Mouse (Mus musculus) heart, embryonic 15.5 days (tissue): ENCODE measurements around the gene Ubap2l. TPM values are rescaled to one million over a fixed set of nuclear protein-coding genes. Genes with fewer than 3 reads are reported as not detected.
A peak's percentile ranks its signal among the peaks of the same experiment; 100 is the strongest.

Experiments
- ATAC-seq: fragments of 200-750 bp; cut with Nextera tagmentation; replicated peaks from 2 replicates; pipeline ENCODE4 v1.8.0; 2017; ENCODE audit warnings: low read depth, moderate TSS enrichment; ENCODE audit not compliant: insufficient number of reproducible peaks, insufficient read depth, low FRiP score
- H3K27ac ChIP-seq: fragments of 300-500 bp; sonication (generic); 2 replicates; pipeline ENCODE4 v1.5.1; 2015; ENCODE audit warnings: mild to moderate bottlenecking, inconsistent platforms
- H3K27me3 ChIP-seq: fragments of 300-500 bp; sonication (generic); 2 replicates; pipeline ENCODE4 v1.6.1; 2015; ENCODE audit warnings: inconsistent platforms
- H3K36me3 ChIP-seq: fragments of 300-500 bp; sonication (generic); 2 replicates; pipeline ENCODE4 v1.6.1; 2015; ENCODE audit warnings: mild to moderate bottlenecking, inconsistent platforms
- H3K4me1 ChIP-seq: fragments of 300-500 bp; sonication (generic); replicated peaks from 2 replicates; pipeline ENCODE4 v1.6.1; 2015; ENCODE audit warnings: inconsistent platforms
- H3K4me2 ChIP-seq: fragments of 300-500 bp; sonication (generic); 2 replicates; pipeline ENCODE4 v1.6.1; 2015; ENCODE audit warnings: inconsistent platforms, mild to moderate bottlenecking, moderate library complexity
- H3K4me3 ChIP-seq: fragments of 300-500 bp; sonication (generic); 2 replicates; pipeline ENCODE4 v1.5.1; 2015; ENCODE audit warnings: mild to moderate bottlenecking, inconsistent platforms
- H3K9ac ChIP-seq: fragments of 300-500 bp; sonication (generic); 2 replicates; pipeline ENCODE4 v1.6.1; 2015; ENCODE audit warnings: mild to moderate bottlenecking, inconsistent platforms
- H3K9me3 ChIP-seq: fragments of 300-500 bp; sonication (generic); replicated peaks from 2 replicates; pipeline ENCODE4 v1.6.1; 2016; ENCODE audit warnings: inconsistent platforms
- WGBS: fragments of 180-500 bp; shearing (Covaris S2); methylation state at CpG from one replicate; pipeline ENCODE4 v1.1.7; 2015; ENCODE audit warnings: mixed read lengths; 5-methylcytosine and 5-hydroxymethylcytosine counted together
- polyA plus RNA-seq: library from polyadenylated mRNA; unstranded; fragments of >200 nt; fragmentation: Nextera tagmentation; extraction: Ambion mirVana; gene quantifications from 2 replicates; pipeline ENCODE4 v1.2.1, GENCODE M21; 2015

Gene Ubap2l
- polyA plus RNA-seq, 1 experiment from 2014 or later = 120 TPM

- no peaks in the 10 kb centered on the region for H3K9me3 ChIP-seq
- H3K36me3 ChIP-seq = peaks cover 55% of the 10 kb centered on the region
- H3K4me1 ChIP-seq = peaks cover 22% of the 10 kb centered on the region
- WGBS = 83% methylated on average over 4 of the region's 4 CpGs
- no peak overlapping the region for H3K4me2 ChIP-seq
- H3K9ac ChIP-seq = 0 out of 2 replicates have a peak overlapping the region, but pooled peaks have one; percentile 69
- ATAC-seq = no peak
- H3K4me3 ChIP-seq = no peak overlapping the region
- no peaks in the 10 kb centered on the region for H3K27me3 ChIP-seq
- H3K27ac ChIP-seq = peak overlapping the region; percentile 88; the same call in 1 of the 2 replicates
These were observed 52.6 kb downstream of the Ubap2l start for GRCm38 (mm10) chr3:89999830-90000229.

- H3K4me1 ChIP-seq = peaks cover 22% of the 10 kb centered on the region
- peaks cover 54% of the 10 kb centered on the region for H3K36me3 ChIP-seq
- peak overlapping the region; percentile 88 for H3K27ac ChIP-seq
- H3K4me2 ChIP-seq = peak overlapping the region; percentile 87
- WGBS = 22% methylated on average over 8 of the region's 8 CpGs
- H3K4me3 ChIP-seq = peak overlapping the region; percentile 82
- peak overlapping the region; percentile 69 for H3K9ac ChIP-seq
- ATAC-seq = 0 out of 2 replicates have a peak, but pooled peaks have one; percentile 21
- H3K9me3 ChIP-seq = no peaks in the 10 kb centered on the region
- no peaks in the 10 kb centered on the region for H3K27me3 ChIP-seq
These were observed 53.3 kb downstream of the Ubap2l start for GRCm38 (mm10) chr3:89999090-89999489.

- Histone ChIP-seq H3K4me2 (peak within 1 kb of the TSS; percentile 87), H3K27ac (peak within 1 kb of the TSS; percentile 88), H3K4me1 (peaks cover 22% of the 10 kb centered on the region), H3K36me3 (peaks cover 51% of the 10 kb centered on the region), H3K4me3 (peak within 1 kb of the TSS; percentile 82), H3K9me3 (no peaks in the 10 kb centered on the region), H3K27me3 (no peaks in the 10 kb centered on the region), H3K9ac (peak within 1 kb of the TSS; percentile 69)
- peak; percentile 87 for ATAC-seq
- under 1% methylated on average over 26 of the region's 26 CpGs for WGBS
These were observed 53.8 kb downstream of the Ubap2l start, which contains the start of gene Hax1 for GRCm38 (mm10) chr3:89998612-89999054. Gene Hax1 (minus strand): TSS chr3:89998780.

GRCm38 (mm10) chr3:89997791-89998495 is 54.5 kb downstream of the Ubap2l start:
- Histone ChIP-seq H3K27ac (peak overlapping the region; percentile 88), H3K4me2 (peak overlapping the region; percentile 87), H3K36me3 (peaks cover 47% of the 10 kb centered on the region), H3K4me3 (peak overlapping the region; percentile 82), H3K9me3 (no peaks in the 10 kb centered on the region), H3K4me1 (peaks cover 22% of the 10 kb centered on the region), H3K27me3 (no peaks in the 10 kb centered on the region), H3K9ac (peak overlapping the region; percentile 69)
- 17% methylated on average over 23 of the region's 23 CpGs for WGBS
- 0 out of 2 replicates have a peak, but pooled peaks have one; percentile 34 for ATAC-seq

GRCm38 (mm10) chr3:89994807-89995515 is 57.5 kb downstream of the Ubap2l start:
- ATAC-seq = no peak
- Histone ChIP-seq H3K4me3 (no peak overlapping the region), H3K27me3 (no peaks in the 10 kb centered on the region), H3K9me3 (no peaks in the 10 kb centered on the region), H3K9ac (no peak overlapping the region), H3K4me2 (no peak overlapping the region), H3K36me3 (peaks cover 23% of the 10 kb centered on the region), H3K27ac (no peak overlapping the region), H3K4me1 (peaks cover 22% of the 10 kb centered on the region)
- 86% methylated on average over 5 of the region's 5 CpGs for WGBS

- Histone ChIP-seq H3K36me3 (no peaks in the 10 kb centered on the region), H3K9me3 (no peaks in the 10 kb centered on the region), H3K4me2 (no peak overlapping the region), H3K27ac (no peak overlapping the region), H3K4me1 (no peaks in the 10 kb centered on the region), H3K9ac (no peak overlapping the region), H3K4me3 (no peak overlapping the region), H3K27me3 (no peaks in the 10 kb centered on the region)
- ATAC-seq = no peak
- WGBS = 79% methylated on average over 4 of the region's 4 CpGs
These were observed 64.6 kb downstream of the Ubap2l start for GRCm38 (mm10) chr3:89987822-89988221.

GRCm38 (mm10) chr3:89987211-89987610 is 65.2 kb downstream of the Ubap2l start:
- H3K4me1 ChIP-seq = no peaks in the 10 kb centered on the region
- H3K27me3 ChIP-seq = no peaks in the 10 kb centered on the region
- no peak overlapping the region for H3K9ac ChIP-seq
- no peaks in the 10 kb centered on the region for H3K9me3 ChIP-seq
- H3K36me3 ChIP-seq = no peaks in the 10 kb centered on the region
- 61% methylated on average over 3 of the region's 3 CpGs for WGBS
- H3K27ac ChIP-seq = no peak overlapping the region
- ATAC-seq = no peak
- no peak overlapping the region for H3K4me2 ChIP-seq
- H3K4me3 ChIP-seq = no peak overlapping the region

GRCm38 (mm10) chr3:89982426-89982825 is 70.0 kb downstream of the Ubap2l start:
- no peaks in the 10 kb centered on the region for H3K27me3 ChIP-seq
- no peak overlapping the region for H3K4me2 ChIP-seq
- H3K36me3 ChIP-seq = no peaks in the 10 kb centered on the region
- ATAC-seq = no peak
- no peaks in the 10 kb centered on the region for H3K4me1 ChIP-seq
- no peak overlapping the region for H3K9ac ChIP-seq
- WGBS = 71% methylated on average over 5 of the region's 5 CpGs
- H3K4me3 ChIP-seq = no peak overlapping the region
- no peak overlapping the region for H3K27ac ChIP-seq
- no peaks in the 10 kb centered on the region for H3K9me3 ChIP-seq

GRCm38 (mm10) chr3:89976859-89977258 is 75.6 kb downstream of the Ubap2l start:
- no peak overlapping the region for H3K4me3 ChIP-seq
- no peak overlapping the region for H3K27ac ChIP-seq
- H3K4me1 ChIP-seq = no peaks in the 10 kb centered on the region
- no peak overlapping the region for H3K4me2 ChIP-seq
- H3K27me3 ChIP-seq = no peaks in the 10 kb centered on the region
- no peak for ATAC-seq
- no peak overlapping the region for H3K9ac ChIP-seq
- H3K9me3 ChIP-seq = no peaks in the 10 kb centered on the region
- no peaks in the 10 kb centered on the region for H3K36me3 ChIP-seq

- H3K27ac ChIP-seq = no peak overlapping the region
- H3K27me3 ChIP-seq = no peaks in the 10 kb centered on the region
- no peaks in the 10 kb centered on the region for H3K9me3 ChIP-seq
- no peaks in the 10 kb centered on the region for H3K36me3 ChIP-seq
- no peak overlapping the region for H3K4me2 ChIP-seq
- no peak for ATAC-seq
- H3K4me3 ChIP-seq = no peak overlapping the region
- WGBS = 45% methylated on average over 7 of the region's 7 CpGs
- H3K4me1 ChIP-seq = peaks cover 7% of the 10 kb centered on the region
- H3K9ac ChIP-seq = no peak overlapping the region
These were observed 83.9 kb downstream of the Ubap2l start for GRCm38 (mm10) chr3:89968509-89968908.

- Histone ChIP-seq H3K4me2 (no peak overlapping the region), H3K27me3 (no peaks in the 10 kb centered on the region), H3K36me3 (no peaks in the 10 kb centered on the region), H3K4me1 (peaks cover 11% of the 10 kb centered on the region), H3K4me3 (no peak overlapping the region), H3K9ac (no peak overlapping the region), H3K27ac (no peak overlapping the region), H3K9me3 (no peaks in the 10 kb centered on the region)
- 76% methylated on average over 4 of the region's 4 CpGs for WGBS
- no peak for ATAC-seq
These were observed 85.5 kb downstream of the Ubap2l start for GRCm38 (mm10) chr3:89966946-89967345.
